Mouse (Mus musculus): ENCODE measurements around the gene Edem3. TPM values are rescaled to one million over a fixed set of nuclear protein-coding genes. Genes with fewer than 3 reads are reported as not detected.

Edem3 gene
- polyA plus RNA-seq, 1 experiment from 2014 or later, result 19.6 TPM

DNA sequence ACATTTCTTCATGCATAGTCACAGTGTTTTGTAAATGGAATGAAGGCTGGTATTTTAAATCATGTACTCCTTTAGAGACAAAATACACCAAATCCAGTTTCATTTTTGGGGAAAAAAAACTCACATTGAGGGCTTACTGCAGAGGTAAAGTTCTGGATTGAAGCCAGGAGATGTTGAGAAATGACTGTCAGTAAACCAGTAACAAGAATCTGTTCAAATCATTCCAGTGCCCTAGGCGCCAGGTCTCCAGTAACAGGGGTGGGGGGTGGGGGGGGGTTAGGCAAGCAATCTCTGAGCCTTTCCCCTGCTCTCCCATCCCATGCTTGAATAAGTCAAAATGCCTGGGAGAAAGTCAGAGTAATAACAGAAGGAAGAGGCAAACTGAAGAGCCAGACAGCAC lies 100.4 kb downstream of the Edem3 start:
- ATAC-seq (ENCODE audit: low FRiP score, low read depth), result no peak
- H3K36me3 ChIP-seq, result no peaks in the 10 kb centered on the region
- H3K9me3 ChIP-seq, result no peaks in the 10 kb centered on the region
- no peak overlapping the region for H3K9ac ChIP-seq
- H3K4me3 ChIP-seq, result no peak overlapping the region
- 55% methylated on average over 1 of the region's 1 CpGs for WGBS
- peaks cover 5% of the 10 kb centered on the region; the same call in 1 of the 2 replicates for H3K4me1 ChIP-seq
- H3K27me3 ChIP-seq, result no peaks in the 10 kb centered on the region
- no peak overlapping the region for H3K4me2 ChIP-seq (replicated peaks)
- H3K27ac ChIP-seq, result no peak overlapping the region

DNA sequence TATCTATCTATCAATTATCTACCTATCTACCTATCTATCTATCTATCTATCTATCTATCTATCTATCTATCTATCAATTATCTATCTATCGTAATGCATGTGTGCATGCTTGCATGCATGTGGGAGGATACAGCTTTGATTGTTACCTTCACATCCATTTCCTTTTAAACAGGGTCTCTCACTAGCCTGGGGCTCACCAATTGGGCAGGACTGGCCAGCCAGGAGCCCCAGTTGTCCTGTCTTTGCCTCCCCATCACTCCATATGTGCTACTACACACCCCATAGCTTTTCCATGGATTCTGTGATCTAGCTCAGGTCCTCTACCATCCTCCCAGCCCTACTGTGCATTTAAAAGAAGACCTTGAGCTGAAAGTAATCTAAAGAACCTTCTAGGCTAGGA lies 103.3 kb downstream of the Edem3 start:
- no peak overlapping the region for H3K27ac ChIP-seq
- ATAC-seq (ENCODE audit: low FRiP score, low read depth), result no peak
- 96% methylated on average over 1 of the region's 1 CpGs for WGBS
- H3K9me3 ChIP-seq, result no peaks in the 10 kb centered on the region
- no peak overlapping the region for H3K4me3 ChIP-seq
- H3K9ac ChIP-seq, result no peak overlapping the region
- peaks cover 5% of the 10 kb centered on the region; the same call in 1 of the 2 replicates for H3K4me1 ChIP-seq
- H3K4me2 ChIP-seq (replicated peaks), result no peak overlapping the region
- H3K27me3 ChIP-seq, result no peaks in the 10 kb centered on the region
- no peaks in the 10 kb centered on the region for H3K36me3 ChIP-seq

DNA sequence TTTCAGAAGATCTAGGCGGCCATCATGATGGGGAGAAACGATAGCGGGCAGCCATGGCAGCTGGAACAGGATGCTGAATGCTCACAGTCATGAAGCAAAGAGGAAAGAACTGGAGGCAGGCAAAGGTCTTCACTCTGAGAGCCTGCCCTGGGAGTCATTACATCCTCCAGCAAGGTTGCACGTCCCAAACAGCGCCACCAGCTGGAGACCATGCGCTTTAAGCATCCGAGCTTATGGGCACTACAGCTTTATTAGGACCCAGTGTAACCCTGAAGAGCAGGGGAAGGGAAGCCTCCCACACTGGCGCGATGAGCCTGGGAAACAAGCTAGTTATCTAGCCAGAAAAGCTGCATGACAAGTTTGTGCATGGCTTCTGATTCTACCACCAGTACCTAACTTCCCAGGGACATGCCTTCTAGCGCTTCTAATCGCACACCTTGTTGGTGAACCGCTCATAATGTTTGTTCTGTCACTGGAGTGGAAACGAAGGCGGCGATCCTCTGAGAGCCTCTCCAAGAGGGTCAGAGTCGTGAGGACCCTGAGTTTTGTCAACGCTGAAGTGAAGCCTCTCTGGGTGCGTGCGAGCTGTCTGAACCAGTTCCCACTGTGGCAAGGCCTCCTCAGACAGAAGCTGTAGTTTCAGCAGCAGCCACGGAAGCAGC lies 106.3 kb downstream of the Edem3 start:
- Histone ChIP-seq H3K36me3 (no peaks in the 10 kb centered on the region), H3K4me2 (replicated peaks) (no peak overlapping the region), H3K9me3 (no peaks in the 10 kb centered on the region), H3K4me1 (peaks cover 5% of the 10 kb centered on the region), H3K4me3 (no peak overlapping the region), H3K27me3 (no peaks in the 10 kb centered on the region), H3K27ac (no peak overlapping the region), H3K9ac (no peak overlapping the region)
- ATAC-seq (ENCODE audit: low FRiP score, low read depth), result no peak
- 69% methylated on average over 20 of the region's 20 CpGs for WGBS

DNA sequence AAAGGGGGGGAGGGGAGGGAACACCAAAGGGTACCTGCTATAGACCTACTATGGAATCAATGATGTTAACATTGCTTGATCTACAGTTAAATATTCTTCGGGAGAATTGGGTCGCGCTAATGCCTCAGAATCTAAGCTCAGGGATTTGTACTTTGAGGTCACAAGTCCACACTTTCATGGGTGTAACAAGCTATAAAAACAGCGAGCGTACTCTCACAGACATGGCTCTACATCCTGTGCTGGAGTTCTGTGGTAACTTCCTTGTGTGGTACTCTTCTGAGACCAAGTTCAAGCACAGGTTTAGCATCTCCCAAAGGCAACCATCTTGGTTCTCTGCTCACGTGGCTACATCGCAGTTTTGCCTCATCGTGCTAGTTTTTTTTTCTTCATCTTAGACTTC lies 106.9 kb downstream of the Edem3 start:
- Histone ChIP-seq H3K9ac (no peak overlapping the region), H3K9me3 (no peaks in the 10 kb centered on the region), H3K4me2 (replicated peaks) (no peak overlapping the region), H3K36me3 (no peaks in the 10 kb centered on the region), H3K4me1 (peaks cover 5% of the 10 kb centered on the region), H3K4me3 (no peak overlapping the region), H3K27me3 (no peaks in the 10 kb centered on the region), H3K27ac (no peak overlapping the region)
- ATAC-seq (ENCODE audit: low FRiP score, low read depth), result no peak
- WGBS, result 80% methylated on average over 8 of the region's 8 CpGs

DNA sequence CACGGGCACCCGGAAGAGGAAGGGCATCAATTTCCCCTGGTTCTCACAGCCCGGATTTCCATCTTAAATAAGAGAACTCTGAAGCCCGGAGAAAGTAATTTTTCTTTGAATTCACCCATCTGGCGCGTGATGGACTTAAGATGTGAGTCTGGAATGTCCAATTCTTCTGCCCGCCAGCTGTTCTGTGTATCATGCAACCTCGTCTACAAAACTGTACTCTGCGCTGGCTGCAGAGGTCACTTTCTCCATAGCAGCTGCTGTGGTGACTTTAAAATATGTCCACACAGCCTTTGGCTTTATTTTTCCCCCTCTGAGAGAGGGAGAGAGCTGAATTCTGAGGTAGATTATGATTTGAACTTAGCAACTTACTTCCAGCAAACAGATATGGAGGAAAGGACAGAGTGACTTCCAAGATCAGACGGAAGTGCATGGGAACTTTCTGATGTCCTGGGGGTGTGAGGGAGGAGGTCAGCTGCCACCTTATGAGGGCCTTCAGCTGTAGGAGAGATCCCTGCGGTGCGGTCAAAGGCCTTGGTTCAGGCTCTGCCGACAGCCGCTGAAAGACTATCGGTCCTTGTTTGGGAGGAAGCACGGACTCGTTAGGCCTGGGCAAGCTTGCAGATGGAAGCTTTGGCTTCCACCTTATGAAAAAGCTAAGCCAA lies 108.1 kb downstream of the Edem3 start:
- ATAC-seq (ENCODE audit: low FRiP score, low read depth), result no peak
- no peak overlapping the region for H3K27ac ChIP-seq

DNA sequence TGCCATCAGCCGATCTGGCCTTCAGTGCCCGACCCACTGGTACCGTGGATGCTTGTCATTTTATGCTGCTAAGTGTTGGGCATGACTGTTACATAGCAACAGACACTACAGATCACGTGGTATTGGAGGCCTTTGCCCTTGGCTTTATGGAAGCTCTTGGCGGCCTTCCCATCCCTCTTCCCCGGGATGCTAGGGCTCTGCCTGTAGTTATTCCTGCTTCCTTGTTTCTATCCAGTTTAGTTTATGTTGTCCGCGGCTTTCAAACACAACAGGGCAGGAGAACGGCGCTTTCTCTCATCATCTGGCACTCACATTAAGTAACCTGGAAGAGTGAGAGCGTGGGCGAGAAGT lies 108.6 kb downstream of the Edem3 start:
- no peaks in the 10 kb centered on the region for H3K27me3 ChIP-seq
- H3K9ac ChIP-seq, result no peak overlapping the region
- H3K36me3 ChIP-seq, result no peaks in the 10 kb centered on the region
- H3K4me2 ChIP-seq (replicated peaks), result no peak overlapping the region
- WGBS, result 88% methylated on average over 12 of the region's 12 CpGs
- peaks cover 5% of the 10 kb centered on the region for H3K4me1 ChIP-seq
- H3K4me3 ChIP-seq, result no peak overlapping the region
- no peak for ATAC-seq (ENCODE audit: low FRiP score, low read depth)
- H3K9me3 ChIP-seq, result no peaks in the 10 kb centered on the region
- no peak overlapping the region for H3K27ac ChIP-seq

More for the DNA sequence above, 108.1 kb downstream of the Edem3 start:
- Histone ChIP-seq H3K36me3 (no peaks in the 10 kb centered on the region), H3K9me3 (no peaks in the 10 kb centered on the region), H3K4me1 (peaks cover 5% of the 10 kb centered on the region), H3K4me3 (no peak overlapping the region), H3K4me2 (replicated peaks) (no peak overlapping the region), H3K27me3 (no peaks in the 10 kb centered on the region), H3K9ac (no peak overlapping the region)
- 78% methylated on average over 17 of the region's 17 CpGs for WGBS

DNA sequence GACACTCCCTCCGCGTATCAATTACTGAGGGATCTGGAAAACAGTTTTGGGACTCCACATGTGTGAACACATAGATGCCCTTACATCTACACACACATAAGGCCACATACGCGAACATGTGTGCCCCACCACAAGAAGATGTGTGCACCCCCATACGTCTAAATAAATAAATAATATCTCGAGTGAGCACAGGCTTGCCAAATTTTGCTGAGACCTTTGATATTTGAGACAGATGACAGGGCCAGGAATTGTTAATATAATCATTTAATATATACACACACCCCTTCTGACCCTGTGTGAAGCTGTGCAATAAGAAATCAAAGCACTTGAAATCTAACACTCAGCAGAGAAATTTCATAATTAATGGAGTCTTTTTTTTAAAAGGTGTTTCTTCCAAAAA lies 109.2 kb downstream of the Edem3 start:
- Histone ChIP-seq H3K9me3 (no peaks in the 10 kb centered on the region), H3K4me2 (replicated peaks) (no peak overlapping the region), H3K27ac (no peak overlapping the region), H3K9ac (no peak overlapping the region), H3K36me3 (no peaks in the 10 kb centered on the region), H3K27me3 (no peaks in the 10 kb centered on the region), H3K4me1 (peaks cover 5% of the 10 kb centered on the region), H3K4me3 (no peak overlapping the region)
- 91% methylated on average over 6 of the region's 6 CpGs for WGBS
- no peak for ATAC-seq (ENCODE audit: low FRiP score, low read depth)

Other genes starting within 250 kb of the Edem3 start
- 8.6 and 11.1 TPM in 2 replicates for gene Fam129a, start 184.2 kb upstream of the Edem3 start, polyA plus RNA-seq (2015; fragmentation: Nextera tagmentation; extraction: Ambion mirVana)

Data from limb, embryonic 13.5 days (tissue).